ENCODE assay signal across 28 mouse cellular contexts in the genomic region with DNA sequence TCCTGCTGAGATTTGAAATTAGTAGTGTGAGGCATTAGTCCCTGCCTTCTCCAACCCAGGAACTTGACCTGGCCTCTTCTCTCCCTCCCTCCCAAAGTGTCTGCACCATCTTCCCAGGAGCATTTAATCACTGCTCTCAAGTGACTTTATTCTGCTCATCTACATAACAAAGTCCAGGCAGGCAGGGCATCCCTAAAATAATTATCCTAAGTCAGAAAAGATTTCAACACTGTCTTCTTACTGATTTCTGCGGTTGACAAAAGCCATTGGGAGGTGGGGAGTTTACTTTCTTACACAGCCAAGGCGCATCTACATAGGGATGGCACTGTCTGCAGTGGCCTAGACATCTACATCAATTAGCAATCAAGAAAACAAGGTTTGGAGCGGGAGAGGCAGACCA.
"Had no signal": no experiment of that assay in that cellular context is flagged by ENCODE, and none has a peak within 500 bp of the region (broad histone marks: within the 10 kb centered on the region; RNA-seq: fewer than 3 reads in every experiment).

No protein-coding gene starts in this region.

- H3K27me3 ChIP-seq: limb, embryonic 12.5 days; limb, embryonic 13.5 days; limb, embryonic 15.5 days; liver, embryonic 12.5 days; liver, embryonic 13.5 days; liver, embryonic 15.5 days; lung, embryonic 15.5 days; megakaryocyte, embryonic 14.5 days; midbrain, embryonic 12.5 days; midbrain, embryonic 13.5 days; midbrain, embryonic 15.5 days; neural tube, embryonic 12.5 days had no signal

- H3K9me3 ChIP-seq: limb, embryonic 10.5 days; limb, embryonic 12.5 days; limb, embryonic 13.5 days; limb, embryonic 15.5 days; liver, embryonic 12.5 days; liver, embryonic 13.5 days; liver, embryonic 15.5 days; lung, embryonic 15.5 days; megakaryocyte, embryonic 14.5 days; midbrain, embryonic 10.5 days; midbrain, embryonic 12.5 days; midbrain, embryonic 13.5 days; midbrain, embryonic 15.5 days; neural tube, embryonic 12.5 days had no signal

- H3K4me1 ChIP-seq: limb, embryonic 10.5 days; limb, embryonic 12.5 days; limb, embryonic 13.5 days; limb, embryonic 15.5 days; lung, embryonic 15.5 days; midbrain, embryonic 10.5 days; midbrain, embryonic 12.5 days; midbrain, embryonic 15.5 days; neural tube, embryonic 12.5 days had no signal

- DNase-seq: left cerebral cortex, postnatal 4 days; liver; liver, embryonic 13.5 days; liver, postnatal 0 days; lung, adult 18-20 months; lung, adult 2 months; lung, embryonic 14.5 days; lung, postnatal 10 days; lung, postnatal 14 days; lung, postnatal 36 days; lung, postnatal 4 days; midbrain, embryonic 14.5 days had no signal

- H3K9ac ChIP-seq: limb, embryonic 12.5 days; limb, embryonic 13.5 days; limb, embryonic 15.5 days; liver, embryonic 12.5 days; liver, embryonic 13.5 days; liver, embryonic 14.5 days; liver, embryonic 15.5 days; liver, postnatal 0 days; lung, embryonic 14.5 days; lung, embryonic 15.5 days; midbrain, embryonic 12.5 days; midbrain, embryonic 13.5 days; midbrain, embryonic 15.5 days; neural tube, embryonic 12.5 days had no signal

- H3K4me3 ChIP-seq: limb, embryonic 10.5 days; limb, embryonic 12.5 days; limb, embryonic 13.5 days; limb, embryonic 15.5 days; liver, embryonic 12.5 days; liver, embryonic 13.5 days; liver, embryonic 15.5 days; lung, embryonic 15.5 days; megakaryocyte, embryonic 14.5 days; midbrain, embryonic 10.5 days; midbrain, embryonic 12.5 days; midbrain, embryonic 13.5 days; midbrain, embryonic 15.5 days; myocyte; neural tube, embryonic 12.5 days had no signal

- H3K27ac ChIP-seq: limb, embryonic 10.5 days; limb, embryonic 12.5 days; limb, embryonic 13.5 days; limb, embryonic 15.5 days; liver, embryonic 12.5 days; liver, embryonic 13.5 days; liver, embryonic 14.5 days; liver, embryonic 15.5 days; lung, embryonic 15.5 days; macrophage; midbrain, embryonic 10.5 days; midbrain, embryonic 12.5 days; midbrain, embryonic 13.5 days; midbrain, embryonic 15.5 days; neural tube, embryonic 12.5 days had no signal
